Mouse (Mus musculus): Measurements from ENCODE around the gene Arhgap1.

DNA sequence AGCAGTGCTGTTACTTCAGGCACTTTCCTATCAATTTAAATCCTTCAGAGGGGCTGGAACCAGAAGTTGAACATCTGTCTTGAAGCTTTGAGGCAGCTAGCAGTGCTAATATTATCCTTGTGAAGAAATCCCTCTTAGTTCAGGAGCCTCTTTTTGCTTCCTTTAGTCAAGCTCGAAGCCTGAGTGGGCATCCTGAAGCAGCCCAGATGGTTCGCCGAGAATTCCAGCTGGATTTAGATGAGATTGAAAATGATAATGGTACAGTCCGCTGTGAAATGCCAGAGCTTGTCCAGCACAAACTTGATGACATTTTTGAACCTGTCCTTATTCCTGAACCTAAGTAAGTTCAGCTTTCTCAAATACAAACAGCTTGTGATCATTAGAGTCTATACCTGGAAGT, 49.2 kb upstream of the Arhgap1 start:
- no peak for TF ChIP-seq POLR2A (IDR thresholded peaks at IDR 0.05; ENCODE audit: extremely low read depth, insufficient read depth, low read length)
- TF ChIP-seq CTCF (IDR thresholded peaks at IDR 0.05; ENCODE audit: extremely low read depth, insufficient read depth, low read length): no peak

All from cortical plate, adult 2 months (tissue).